Mouse (Mus musculus): Measurements from ENCODE around the gene Ppip5k2. TPM values are rescaled to one million over a fixed set of nuclear protein-coding genes. Genes with fewer than 3 reads are reported as not detected.

The Ppip5k2 gene
- polyA plus RNA-seq (2015; fragmentation: Nextera tagmentation; extraction: Ambion mirVana), result 25.7 and 28.5 TPM in 2 replicates

GRCm38 (mm10) chr1:97769904-97770753 lies at the start of gene Ppip5k2, which contains the start of gene Gin1:
Gene Ppip5k2, minus strand, starts transcription at chr1:97770411.
Gene Gin1, plus strand, starts transcription at chr1:97770172.

GRCm38 (mm10) chr1:97661406-97662241 lies 108.6 kb downstream of the Ppip5k2 start, which contains the start of gene D1Ertd622e:
Gene D1Ertd622e, minus strand, starts transcription at chr1:97662074.

Other genes starting within 250 kb of the Ppip5k2 start
- 53.4 and 53.7 TPM in 2 replicates for gene D1Ertd622e, start 108.3 kb downstream of the Ppip5k2 start, polyA plus RNA-seq (2015; fragmentation: Nextera tagmentation; extraction: Ambion mirVana)
- gene Gin1, start 239 bp downstream of the Ppip5k2 start, polyA plus RNA-seq (2015; fragmentation: Nextera tagmentation; extraction: Ambion mirVana), result 17.6 and 18.3 TPM in 2 replicates